In genomic region chr12:75545431-75545925, GRCm38 (mm10) we compare ENCODE assay signal across 14 mouse cellular contexts.
"Had no signal": no experiment of that assay in that cellular context is flagged by ENCODE, and none has a peak within 500 bp of the region (broad histone marks: within the 10 kb centered on the region; RNA-seq: fewer than 3 reads in every experiment).

No protein-coding gene starts in this region.

- H3K9ac ChIP-seq: intestine, embryonic 15.5 days; limb, embryonic 12.5 days; liver, embryonic 14.5 days; midbrain, embryonic 15.5 days; neural tube, embryonic 13.5 days; stomach, embryonic 15.5 days had no signal

- H3K4me2 ChIP-seq: intestine, embryonic 15.5 days; limb, embryonic 12.5 days; midbrain, embryonic 15.5 days; neural tube, embryonic 13.5 days; stomach, embryonic 15.5 days had no signal

- H3K4me3 ChIP-seq: intestine, embryonic 15.5 days; layer of hippocampus, adult 2 months; limb, embryonic 12.5 days; midbrain, embryonic 15.5 days; neural tube, embryonic 13.5 days; stomach, embryonic 15.5 days had no signal

- DNase-seq: liver; lung, adult 2 months; lung, postnatal 36 days; retina, postnatal 1 day; thymus, adult 2 months; thymus, postnatal 25 days had no signal

- H3K27me3 ChIP-seq: intestine, embryonic 15.5 days; limb, embryonic 12.5 days; midbrain, embryonic 15.5 days; neural tube, embryonic 13.5 days; stomach, embryonic 15.5 days had no signal

- H3K4me1 ChIP-seq: intestine, embryonic 15.5 days had no signal

- H3K9me3 ChIP-seq: intestine, embryonic 15.5 days; limb, embryonic 12.5 days; midbrain, embryonic 15.5 days; neural tube, embryonic 13.5 days; stomach, embryonic 15.5 days had no signal

- ATAC-seq: intestine, embryonic 15.5 days; lung, postnatal 0 days had no signal

- H3K27ac ChIP-seq: intestine, embryonic 15.5 days; layer of hippocampus, adult 2 months; limb, embryonic 12.5 days; liver, embryonic 14.5 days; midbrain, embryonic 15.5 days; neural tube, embryonic 13.5 days; stomach, embryonic 15.5 days had no signal

- H3K36me3 ChIP-seq: intestine, embryonic 15.5 days; limb, embryonic 12.5 days; midbrain, embryonic 15.5 days; neural tube, embryonic 13.5 days; stomach, embryonic 15.5 days had no signal
